ENCODE assay signal across 8 mouse cellular contexts in genomic region chr7:46845211-46845977, GRCm38 (mm10). TPM values are rescaled to one million over a fixed set of nuclear protein-coding genes. Genes with fewer than 3 reads are reported as not detected.
DNase-seq lines count a peak whose midpoint lies in the region; ATAC-seq and TF ChIP-seq lines count a peak whose summit lies in the region.

No protein-coding gene starts in this region.

- ATAC-seq in Patski = peak; percentile 82
- peak; percentile 82 for ATAC-seq in hindbrain, embryonic 13.5 days (ENCODE audit: low FRiP score)

- CTCF ChIA-PET in Patski (lab: Charles Lee) = no interaction called here

- peaks cover 22% of the 10 kb centered on the region for H3K4me1 ChIP-seq in hindbrain, embryonic 13.5 days (replicated peaks)

- H3K36me3 ChIP-seq in hindbrain, embryonic 13.5 days = peaks cover 14% of the 10 kb centered on the region

- no peaks in the 10 kb centered on the region for H3K27me3 ChIP-seq in Patski
- H3K27me3 ChIP-seq in hindbrain, embryonic 13.5 days = peaks cover 23% of the 10 kb centered on the region

- peak overlapping the region; percentile 87 for H3K9ac ChIP-seq in hindbrain, embryonic 13.5 days

- POLR2A ChIA-PET in Patski (lab: Charles Lee) = interaction anchor here (0.7 to 1.0 kb wide), 3 partner anchors 9 to 11 kb away, joined by 3 read pairs; no protein-coding TSS in a partner anchor

- peak overlapping the region; percentile 76 for H3K4me3 ChIP-seq in hindbrain, embryonic 13.5 days

- no peaks in the 10 kb centered on the region for H3K9me3 ChIP-seq in hindbrain, embryonic 13.5 days

- in situ Hi-C loops in Patski (cut with MboI; ENCODE audit: low pct_unique_long_range_greater_than_20kb) = no loop called here

- peak overlapping the region; percentile 84 for H3K27ac ChIP-seq in hindbrain, embryonic 13.5 days

- no peak for DNase-seq in Patski (ENCODE audit: low read depth, low spot score)
- peak; percentile 96 to 97 for DNase-seq in cerebellum, postnatal 14 days
- peak; percentile 84 to 89 for DNase-seq in frontal cortex, postnatal 14 days (ENCODE audit: low spot score in 2 of 2)
- peak; percentile 92 to 93 for DNase-seq in layer of hippocampus, postnatal 25 days (ENCODE audit: extremely low spot score in 1 of 2, low spot score in 1 of 2)
- peak; percentile 97 for DNase-seq in lung, postnatal 14 days
- peak; percentile 93 for DNase-seq in ovary, postnatal 36 days (ENCODE audit: low spot score)
- DNase-seq in thymus, postnatal 14 days = peak; percentile 95

- peak overlapping the region; percentile 95 for H3K4me2 ChIP-seq in hindbrain, embryonic 13.5 days

- TF ChIP-seq CTCF in Patski (IDR thresholded peaks at IDR 0.05) = no peak

- WGBS in hindbrain, embryonic 13.5 days = under 1% methylated on average over 51 of the region's 51 CpGs

RNA-seq across cellular contexts. Expression of gene Ldha, which starts 4.1 kb away (rescaled TPM):
- polyA plus RNA-seq in Patski (2021) = 752 TPM
- 521 and 535 TPM in 2 replicates for polyA plus RNA-seq in hindbrain, embryonic 13.5 days (2015; fragmentation: Nextera tagmentation; extraction: Ambion mirVana)
- 100 to 1,000 TPM; 303 to 347 TPM for total RNA-seq in layer of hippocampus, postnatal 25 days (2021)

RNA-seq across cellular contexts. Expression of gene Ldhc, which starts 15.6 kb away (rescaled TPM):
- polyA plus RNA-seq in Patski (2021) = not detected
- 0.26 and 0.35 TPM in 2 replicates for polyA plus RNA-seq in hindbrain, embryonic 13.5 days (2015; fragmentation: Nextera tagmentation; extraction: Ambion mirVana)
- total RNA-seq in layer of hippocampus, postnatal 25 days (2021) = not detected

RNA-seq across cellular contexts. Expression of gene Gtf2h1, which starts 49.5 kb away (rescaled TPM):
- 45.2 TPM for polyA plus RNA-seq in Patski (2021)
- polyA plus RNA-seq in hindbrain, embryonic 13.5 days (2015; fragmentation: Nextera tagmentation; extraction: Ambion mirVana) = 43.7 and 44.2 TPM in 2 replicates
- 10 to 100 TPM; 38.8 to 39.9 TPM for total RNA-seq in layer of hippocampus, postnatal 25 days (2021)

RNA-seq across cellular contexts. Expression of gene Hps5, which starts 49.5 kb away (rescaled TPM):
- 34.4 TPM for polyA plus RNA-seq in Patski (2021)
- 15.6 and 16.3 TPM in 2 replicates for polyA plus RNA-seq in hindbrain, embryonic 13.5 days (2015; fragmentation: Nextera tagmentation; extraction: Ambion mirVana)
- total RNA-seq in layer of hippocampus, postnatal 25 days (2021) = 10 to 100 TPM; 12.2 to 18.4 TPM
